Mouse (Mus musculus) megakaryocyte, embryonic 14.5 days (primary cell): Measurements from ENCODE around the gene Camsap1.

ENCODE experiments used
- FLI1 ChIP-seq: IDR thresholded peaks from 2 replicates; pipeline ENCODE4 v1.6.1; 2012; ENCODE audit warnings: low read length, inconsistent platforms, mixed read lengths
- GATA1 ChIP-seq: IDR thresholded peaks from 3 replicates; pipeline ENCODE4 v1.6.1; 2012; ENCODE audit warnings: mixed read lengths, low read length, inconsistent platforms, borderline replicate concordance

DNA sequence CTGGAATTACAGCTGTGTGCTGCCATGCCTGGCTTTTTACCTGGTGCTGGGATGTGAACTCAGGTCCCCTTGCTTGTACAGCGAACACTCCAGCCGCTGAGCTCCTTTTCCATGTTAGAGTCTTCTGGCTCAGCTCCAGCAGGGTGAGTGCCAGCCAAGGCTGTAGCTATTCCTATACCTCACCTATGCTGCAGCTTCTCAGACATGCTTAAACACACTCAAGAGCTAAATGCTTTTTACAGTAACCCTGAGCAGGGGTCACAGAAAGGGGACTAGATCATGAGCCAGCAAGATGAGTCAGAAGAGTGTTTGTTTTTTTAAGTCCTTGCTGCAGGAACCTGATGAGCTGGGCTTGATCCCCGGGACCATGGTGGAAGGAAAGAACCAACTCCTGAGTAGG is 14.6 kb upstream of the Camsap1 start:
- TF ChIP-seq GATA1, result no peak
- TF ChIP-seq FLI1, result no peak
